Mouse (Mus musculus): ENCODE data around the gene Mycbp2. TPM values are rescaled to one million over a fixed set of nuclear protein-coding genes. Genes with fewer than 3 reads are reported as not detected.
A peak's percentile ranks its signal among the peaks of the same experiment; 100 is the strongest.

Mycbp2 gene
- total and polyA plus RNA-seq, 3 experiments: 12.6 to 27.5 (median 26.6) TPM

- no peaks in the 10 kb centered on the region for H3K27me3 ChIP-seq (ENCODE audit: control insufficient read depth, insufficient read depth, low read length)
- TF ChIP-seq EP300 (IDR thresholded peaks at IDR 0.05; ENCODE audit: insufficient read depth, low read depth, low read length) (no peak), POLR2A (IDR thresholded peaks at IDR 0.05; ENCODE audit: insufficient read depth, low read depth, low read length) (no peak), CTCF (IDR thresholded peaks at IDR 0.05) (no peak)
- peaks cover 27% of the 10 kb centered on the region for H3K4me1 ChIP-seq (ENCODE audit: control insufficient read depth, insufficient read depth, low read length)
- intact Hi-C loops (cut with DNase I): loop anchor here (10.0 kb wide), 1 partner anchor 250 kb away; the partner anchor contains the start of gene Mycbp2
- H3K36me3 ChIP-seq (ENCODE audit: control insufficient read depth, insufficient read depth, low read length): peaks cover 64% of the 10 kb centered on the region
- H3K9ac ChIP-seq (ENCODE audit: low read depth, low read length): no peak overlapping the region
- H3K79me2 ChIP-seq (replicated peaks; ENCODE audit: control insufficient read depth, insufficient read depth, low read length): peaks cover 27% of the 10 kb centered on the region
- 88% methylated on average over 8 of the region's 8 CpGs for WGBS
- no peak for DNase-seq
- H3K4me3 ChIP-seq: no peak overlapping the region
- no peak overlapping the region for H3K27ac ChIP-seq
Observed at GRCm38 (mm10) chr14:103095036-103095435, 251.6 kb downstream of the Mycbp2 start.

DNA sequence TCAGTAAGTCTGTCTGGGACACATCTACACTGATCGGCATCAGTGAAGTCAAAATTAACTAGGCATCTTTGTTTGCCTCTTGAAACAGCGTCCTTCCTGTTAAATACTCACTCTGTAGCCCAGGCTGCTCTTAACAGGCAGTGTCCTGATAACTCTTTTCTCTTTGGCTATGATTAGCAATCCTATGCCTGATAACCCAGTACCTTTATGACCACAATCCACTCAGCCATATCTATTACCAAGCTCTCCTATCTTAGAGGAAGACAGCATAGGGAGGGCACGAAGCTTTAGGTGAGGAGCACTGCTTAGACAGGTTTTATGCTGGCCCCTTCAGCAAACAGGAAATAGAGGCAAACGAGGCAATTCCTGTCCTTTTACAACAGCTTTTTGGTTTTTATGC lies 252.9 kb downstream of the Mycbp2 start:
- no peak for DNase-seq
- Histone ChIP-seq H3K4me3 (no peak overlapping the region), H3K27me3 (ENCODE audit: control insufficient read depth, insufficient read depth, low read length) (no peaks in the 10 kb centered on the region), H3K4me1 (ENCODE audit: control insufficient read depth, insufficient read depth, low read length) (peaks cover 27% of the 10 kb centered on the region), H3K36me3 (ENCODE audit: control insufficient read depth, insufficient read depth, low read length) (peaks cover 68% of the 10 kb centered on the region), H3K79me2 (replicated peaks; ENCODE audit: control insufficient read depth, insufficient read depth, low read length) (peaks cover 26% of the 10 kb centered on the region), H3K9ac (ENCODE audit: low read depth, low read length) (no peak overlapping the region), H3K27ac (no peak overlapping the region; the same call in 1 of the 2 replicates)
- TF ChIP-seq POLR2A (IDR thresholded peaks at IDR 0.05; ENCODE audit: insufficient read depth, low read depth, low read length) (no peak), CTCF (IDR thresholded peaks at IDR 0.05) (no peak), EP300 (IDR thresholded peaks at IDR 0.05; ENCODE audit: insufficient read depth, low read depth, low read length) (no peak)
- intact Hi-C loops (cut with DNase I): loop anchor here (10.0 kb wide), 1 partner anchor 251 kb away; the partner anchor contains the start of gene Mycbp2
- WGBS: 31% methylated on average over 4 of the region's 4 CpGs

DNA sequence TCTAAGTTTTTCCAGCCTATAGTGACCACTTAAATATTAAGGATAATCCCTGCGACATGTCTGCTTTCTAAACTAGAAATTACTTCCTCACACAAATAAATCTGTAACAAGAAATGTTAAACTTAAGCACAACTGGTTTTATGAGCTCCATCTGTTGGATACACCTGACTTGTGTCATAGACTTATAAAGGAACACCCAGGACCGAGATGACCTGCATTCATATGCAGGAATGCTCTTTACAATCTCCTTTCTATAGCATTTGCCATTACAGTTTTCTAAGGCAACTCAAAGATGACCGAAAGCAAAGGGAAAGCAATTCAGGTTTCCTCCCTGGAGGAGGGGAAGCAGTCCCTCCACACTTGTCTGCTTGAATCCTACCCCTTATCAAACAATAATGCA lies 253.4 kb downstream of the Mycbp2 start:
- intact Hi-C loops (cut with DNase I): loop anchor here (10.0 kb wide), 1 partner anchor 252 kb away; the partner anchor contains the start of gene Mycbp2
- H3K36me3 ChIP-seq (ENCODE audit: control insufficient read depth, insufficient read depth, low read length): peaks cover 69% of the 10 kb centered on the region
- peaks cover 27% of the 10 kb centered on the region for H3K4me1 ChIP-seq (ENCODE audit: control insufficient read depth, insufficient read depth, low read length)
- no peak for DNase-seq
- H3K4me3 ChIP-seq: no peak overlapping the region
- 82% methylated on average over 3 of the region's 3 CpGs for WGBS
- H3K27me3 ChIP-seq (ENCODE audit: control insufficient read depth, insufficient read depth, low read length): no peaks in the 10 kb centered on the region
- H3K27ac ChIP-seq: no peak overlapping the region; the same call in 1 of the 2 replicates
- H3K9ac ChIP-seq (ENCODE audit: low read depth, low read length): no peak overlapping the region
- TF ChIP-seq EP300 (IDR thresholded peaks at IDR 0.05; ENCODE audit: insufficient read depth, low read depth, low read length) (no peak), CTCF (IDR thresholded peaks at IDR 0.05) (no peak), POLR2A (IDR thresholded peaks at IDR 0.05; ENCODE audit: insufficient read depth, low read depth, low read length) (no peak)
- peaks cover 24% of the 10 kb centered on the region for H3K79me2 ChIP-seq (replicated peaks; ENCODE audit: control insufficient read depth, insufficient read depth, low read length)

DNA sequence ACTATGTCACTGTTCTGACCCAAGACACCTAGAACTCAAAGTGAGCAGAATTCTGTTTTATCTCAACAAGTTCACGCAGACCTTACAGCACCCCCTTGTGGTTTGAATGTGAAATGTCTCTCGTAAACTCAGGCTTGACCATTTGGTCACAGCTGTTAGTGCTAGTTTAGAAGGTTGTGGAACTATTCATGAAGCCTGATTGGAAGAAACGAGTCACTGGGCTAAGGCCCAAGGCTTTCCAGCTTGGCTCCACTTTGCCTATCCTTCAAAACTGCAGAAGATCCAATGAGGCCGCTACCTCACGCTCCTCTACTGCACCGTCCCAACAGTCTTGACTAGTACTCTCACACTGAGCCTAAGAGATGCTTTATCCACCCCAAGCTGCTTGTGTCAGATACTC lies 258.0 kb downstream of the Mycbp2 start:
- H3K27ac ChIP-seq: no peak overlapping the region
- H3K36me3 ChIP-seq (ENCODE audit: control insufficient read depth, insufficient read depth, low read length): peaks cover 56% of the 10 kb centered on the region
- H3K4me3 ChIP-seq: no peak overlapping the region
- H3K79me2 ChIP-seq (replicated peaks; ENCODE audit: control insufficient read depth, insufficient read depth, low read length): peaks cover 12% of the 10 kb centered on the region
- DNase-seq: peak; percentile 61 to 66
- TF ChIP-seq EP300 (IDR thresholded peaks at IDR 0.05; ENCODE audit: insufficient read depth, low read depth, low read length) (no peak), POLR2A (IDR thresholded peaks at IDR 0.05; ENCODE audit: insufficient read depth, low read depth, low read length) (no peak), CTCF (IDR thresholded peaks at IDR 0.05) (peak; percentile 90)
- 55% methylated on average over 6 of the region's 6 CpGs for WGBS
- intact Hi-C loops (cut with DNase I): no loop called here
- peaks cover 9% of the 10 kb centered on the region for H3K4me1 ChIP-seq (ENCODE audit: control insufficient read depth, insufficient read depth, low read length)
- no peak overlapping the region for H3K9ac ChIP-seq (ENCODE audit: low read depth, low read length)
- no peaks in the 10 kb centered on the region for H3K27me3 ChIP-seq (ENCODE audit: control insufficient read depth, insufficient read depth, low read length)

GRCm38 (mm10) chr14:103087846-103088245 lies 258.8 kb downstream of the Mycbp2 start:
- Histone ChIP-seq H3K27ac (no peak overlapping the region), H3K4me3 (no peak overlapping the region), H3K4me1 (ENCODE audit: control insufficient read depth, insufficient read depth, low read length) (peaks cover 7% of the 10 kb centered on the region), H3K27me3 (ENCODE audit: control insufficient read depth, insufficient read depth, low read length) (no peaks in the 10 kb centered on the region), H3K79me2 (replicated peaks; ENCODE audit: control insufficient read depth, insufficient read depth, low read length) (peaks cover 10% of the 10 kb centered on the region), H3K9ac (ENCODE audit: low read depth, low read length) (no peak overlapping the region), H3K36me3 (ENCODE audit: control insufficient read depth, insufficient read depth, low read length) (peaks cover 49% of the 10 kb centered on the region)
- 71% methylated on average over 5 of the region's 5 CpGs for WGBS
- intact Hi-C loops (cut with DNase I): loop anchor here (2.0 kb wide), 1 partner anchor 15 kb away; no protein-coding TSS in a partner anchor
- no peak for DNase-seq
- TF ChIP-seq CTCF (IDR thresholded peaks at IDR 0.05) (no peak), POLR2A (IDR thresholded peaks at IDR 0.05; ENCODE audit: insufficient read depth, low read depth, low read length) (no peak), EP300 (IDR thresholded peaks at IDR 0.05; ENCODE audit: insufficient read depth, low read depth, low read length) (no peak)

DNA sequence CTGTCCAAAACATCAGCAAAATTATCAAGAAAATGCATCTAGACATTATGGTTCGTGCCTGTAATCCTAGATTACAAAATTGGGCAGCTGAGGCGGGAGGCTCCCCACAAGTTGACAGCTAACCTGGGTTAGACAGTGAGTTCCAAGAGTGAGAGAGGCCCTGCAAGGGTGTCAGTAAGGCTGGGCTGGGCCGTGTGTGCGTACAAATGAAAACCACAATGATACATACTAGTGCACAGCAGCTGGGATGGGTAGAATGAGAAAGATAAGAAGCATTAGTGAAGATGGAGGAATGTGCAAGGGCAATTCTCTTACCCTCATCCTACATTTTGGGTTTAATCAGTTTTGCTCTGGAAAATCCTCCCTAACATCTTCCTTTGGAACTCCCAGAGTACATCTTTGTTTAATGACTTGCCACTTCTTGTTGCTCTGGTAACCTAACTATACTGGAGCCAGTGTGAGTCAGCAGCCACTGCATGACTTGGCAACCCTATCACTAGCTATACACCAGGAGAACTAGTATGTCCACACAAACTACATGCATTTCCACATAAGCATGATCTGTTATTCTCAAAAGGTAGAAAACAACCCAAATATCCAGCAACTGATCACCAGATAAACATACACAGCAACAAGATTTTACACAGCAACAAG lies 259.8 kb downstream of the Mycbp2 start:
- no peak overlapping the region for H3K9ac ChIP-seq (ENCODE audit: low read depth, low read length)
- no peak for DNase-seq
- H3K4me3 ChIP-seq: no peak overlapping the region
- 89% methylated on average over 4 of the region's 4 CpGs for WGBS
- peaks cover 10% of the 10 kb centered on the region for H3K79me2 ChIP-seq (replicated peaks; ENCODE audit: control insufficient read depth, insufficient read depth, low read length)
- peaks cover 4% of the 10 kb centered on the region for H3K4me1 ChIP-seq (ENCODE audit: control insufficient read depth, insufficient read depth, low read length)
- H3K36me3 ChIP-seq (ENCODE audit: control insufficient read depth, insufficient read depth, low read length): peaks cover 46% of the 10 kb centered on the region
- TF ChIP-seq POLR2A (IDR thresholded peaks at IDR 0.05; ENCODE audit: insufficient read depth, low read depth, low read length): no peak
- no peak for TF ChIP-seq EP300 (IDR thresholded peaks at IDR 0.05; ENCODE audit: insufficient read depth, low read depth, low read length)
- no peak for TF ChIP-seq CTCF (IDR thresholded peaks at IDR 0.05)
- intact Hi-C loops (cut with DNase I): loop anchor here (2.0 kb wide), 1 partner anchor 14 kb away; no protein-coding TSS in a partner anchor
- no peak overlapping the region for H3K27ac ChIP-seq
- H3K27me3 ChIP-seq (ENCODE audit: control insufficient read depth, insufficient read depth, low read length): no peaks in the 10 kb centered on the region

All from heart, adult 2 months (tissue).